Mouse (Mus musculus) liver, adult 2 months (tissue): ENCODE results near the gene Canx. TPM values are rescaled to one million over a fixed set of nuclear protein-coding genes. Genes with fewer than 3 reads are reported as not detected.
A peak's percentile ranks its signal among the peaks of the same experiment; 100 is the strongest.

Source experiments
- DNase-seq: peaks from one replicate; pipeline ENCODE4 v3.0.0-alpha.2; 2011; ENCODE audit warnings: low read depth, low spot score; ENCODE audit errors: extremely low read depth
- H3K27ac ChIP-seq: fragments of 200-500 bp; replicated peaks from 2 replicates; pipeline ENCODE4 v1.5.1; 2012; ENCODE audit warnings: low read depth, mild to moderate bottlenecking, control low read depth, inconsistent platforms, low read length; ENCODE audit not compliant: insufficient read depth
- H3K27me3 ChIP-seq: fragments of 200-500 bp; 2 replicates; pipeline ENCODE4 v1.6.1; 2012; ENCODE audit warnings: mild to moderate bottlenecking, moderate library complexity, low read length, inconsistent platforms; ENCODE audit not compliant: control insufficient read depth, insufficient read depth
- H3K36me3 ChIP-seq: fragments of 200-500 bp; 2 replicates; pipeline ENCODE4 v1.6.1; 2012; ENCODE audit warnings: low read length, inconsistent platforms; ENCODE audit not compliant: control insufficient read depth, insufficient read depth
- H3K4me1 ChIP-seq: fragments of 200-500 bp; 2 replicates; pipeline ENCODE4 v1.6.1; 2011; ENCODE audit warnings: low read length; ENCODE audit not compliant: control insufficient read depth, insufficient read depth
- H3K4me3 ChIP-seq: fragments of 200-500 bp; 2 replicates; pipeline ENCODE4 v1.5.1; 2011; ENCODE audit warnings: low read depth, mild to moderate bottlenecking, control low read depth, low read length, moderate library complexity; ENCODE audit not compliant: insufficient read depth
- H3K79me2 ChIP-seq: fragments of 200-500 bp; 2 replicates; pipeline ENCODE4 v1.6.1; 2012; ENCODE audit warnings: inconsistent platforms, mild to moderate bottlenecking, low read length, moderate library complexity; ENCODE audit not compliant: control insufficient read depth, insufficient read depth
- H3K9ac ChIP-seq: fragments of 200-500 bp; 2 replicates; pipeline ENCODE4 v1.6.1; 2012; ENCODE audit warnings: low read depth, mild to moderate bottlenecking, control low read depth, inconsistent platforms, low read length
- CTCF ChIP-seq: fragments of 200-500 bp; IDR thresholded peaks from 2 replicates; pipeline ENCODE4 v1.5.1; 2011; ENCODE audit warnings: low read depth, low read length, control low read depth
- POLR2A ChIP-seq: fragments of 200-500 bp; IDR thresholded peaks from 2 replicates; pipeline ENCODE4 v1.6.1; 2011; ENCODE audit warnings: low read length, control low read depth; ENCODE audit not compliant: insufficient read depth; ENCODE audit errors: extremely low read depth
- WGBS: fragments of 180-500 bp; shearing (Covaris S2); methylation state at CpG from one replicate; pipeline ENCODE4 v1.1.7; 2018; 5-methylcytosine and 5-hydroxymethylcytosine counted together
- polyA plus RNA-seq: library from polyadenylated mRNA; depleted of rRNA; stranded (reverse); fragments of >200 nt; gene quantifications from 2 replicates; pipeline ENCODE4 v1.2.3, GENCODE M21; 2012
- total RNA-seq: library from RNA; depleted of rRNA; stranded (reverse); fragments of >200 nt; gene quantifications from 2 replicates; pipeline ENCODE4 v1.2.3, GENCODE M21; 2014

Canx gene
- total and polyA plus RNA-seq, 2 experiments = 58.2 to 350 TPM

DNA sequence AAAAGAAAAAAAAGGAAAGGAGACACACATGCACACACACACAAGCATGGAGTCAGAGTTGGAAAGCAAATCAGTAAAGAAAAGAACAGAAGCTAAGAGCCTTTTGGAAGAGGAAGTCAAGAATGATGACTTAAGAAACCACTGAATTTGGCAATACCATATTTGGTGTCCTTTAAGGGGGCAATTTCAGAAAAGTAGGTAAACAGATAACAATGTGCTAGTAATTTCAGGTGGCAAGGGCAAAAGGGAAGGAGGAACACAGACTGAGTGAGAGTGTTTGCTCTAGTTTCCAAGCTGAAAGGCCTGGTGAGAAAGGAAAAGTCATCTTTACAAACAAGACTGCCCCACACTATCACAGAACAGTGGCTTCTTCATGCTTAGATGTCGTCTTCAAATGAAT, 39.0 kb downstream of the Canx start:
- Histone ChIP-seq H3K27ac (no peak overlapping the region), H3K4me3 (no peak overlapping the region), H3K9ac (no peak overlapping the region), H3K36me3 (peaks cover 4% of the 10 kb centered on the region; the same call in 1 of the 2 replicates), H3K27me3 (no peaks in the 10 kb centered on the region), H3K79me2 (peaks cover 45% of the 10 kb centered on the region), H3K4me1 (peaks cover 25% of the 10 kb centered on the region)
- 76% methylated on average over 1 of the region's 1 CpGs for WGBS
- no peak for DNase-seq
- TF ChIP-seq POLR2A = no peak
- no peak for TF ChIP-seq CTCF

DNA sequence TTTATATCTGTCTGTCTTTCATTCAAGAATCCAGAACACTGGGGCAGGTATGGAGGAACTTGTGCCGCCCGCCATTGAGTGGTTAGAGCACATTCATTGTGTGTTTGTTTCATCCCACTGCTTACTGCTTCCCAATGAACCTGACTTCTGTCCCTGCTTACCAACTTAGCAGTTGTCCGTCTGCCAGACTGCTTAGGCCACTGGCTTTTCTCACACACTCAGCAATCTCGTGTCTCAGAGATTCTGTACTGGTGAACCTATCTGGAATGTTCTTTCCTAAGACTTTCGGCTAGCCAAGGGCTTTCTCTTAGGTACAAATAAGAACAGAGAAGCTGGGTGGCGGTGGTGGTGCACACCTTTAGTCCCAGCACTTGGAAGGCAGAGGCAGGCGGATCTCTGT, 39.8 kb downstream of the Canx start:
- TF ChIP-seq POLR2A (no peak), CTCF (no peak)
- Histone ChIP-seq H3K36me3 (peaks cover 4% of the 10 kb centered on the region; the same call in 1 of the 2 replicates), H3K4me3 (no peak overlapping the region), H3K27me3 (no peaks in the 10 kb centered on the region), H3K79me2 (peaks cover 46% of the 10 kb centered on the region), H3K27ac (no peak overlapping the region), H3K4me1 (peaks cover 25% of the 10 kb centered on the region), H3K9ac (no peak overlapping the region)
- DNase-seq = peak; percentile 38
- WGBS = 88% methylated on average over 7 of the region's 7 CpGs

DNA sequence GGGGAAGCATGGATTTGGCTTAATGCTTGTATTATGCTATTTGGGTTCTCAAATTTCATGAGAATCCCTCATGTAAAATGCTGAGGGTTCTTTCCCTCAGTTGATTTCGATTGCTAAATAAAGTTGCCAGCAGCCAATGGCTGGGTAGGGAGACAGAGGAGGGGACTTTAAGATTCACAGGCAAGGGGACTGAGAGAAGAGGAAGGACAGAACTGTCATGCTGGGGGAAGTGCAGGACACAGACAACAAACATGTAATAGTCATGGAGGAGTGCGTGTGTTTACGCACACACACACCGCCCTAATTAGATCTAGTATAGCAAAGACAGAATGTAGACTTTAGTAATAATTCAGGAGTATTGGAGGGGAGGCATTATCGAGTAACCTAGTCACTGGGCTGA, 40.2 kb downstream of the Canx start:
- no peak overlapping the region for H3K27ac ChIP-seq
- H3K27me3 ChIP-seq = no peaks in the 10 kb centered on the region
- WGBS = 90% methylated on average over 5 of the region's 5 CpGs
- no peak for DNase-seq
- H3K9ac ChIP-seq = no peak overlapping the region
- no peak overlapping the region for H3K4me3 ChIP-seq
- H3K36me3 ChIP-seq = peaks cover 4% of the 10 kb centered on the region; the same call in 1 of the 2 replicates
- TF ChIP-seq CTCF (no peak), POLR2A (no peak)
- peaks cover 48% of the 10 kb centered on the region for H3K79me2 ChIP-seq
- peaks cover 23% of the 10 kb centered on the region for H3K4me1 ChIP-seq

DNA sequence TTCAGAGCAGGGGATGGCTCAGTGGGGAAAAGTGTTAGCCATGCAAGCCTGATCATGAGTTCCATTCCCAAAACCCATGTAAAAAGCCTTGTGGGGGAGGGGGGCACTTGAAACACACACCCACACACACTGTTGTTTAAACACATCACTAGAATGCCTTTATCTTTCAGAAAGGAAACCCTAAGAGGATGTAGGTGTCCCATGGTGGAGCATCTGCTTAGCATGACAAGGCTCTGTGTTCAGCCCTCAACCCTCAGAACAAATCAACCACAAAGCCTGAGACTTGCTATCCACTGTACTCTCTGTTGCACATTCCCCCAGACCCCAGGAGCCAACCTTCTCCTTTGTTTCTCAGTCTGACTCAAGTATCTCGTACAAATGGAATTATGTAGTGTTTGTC, 45.4 kb downstream of the Canx start:
- H3K27me3 ChIP-seq = no peaks in the 10 kb centered on the region
- no peak for DNase-seq
- WGBS = 88% methylated on average over 1 of the region's 1 CpGs

DNA sequence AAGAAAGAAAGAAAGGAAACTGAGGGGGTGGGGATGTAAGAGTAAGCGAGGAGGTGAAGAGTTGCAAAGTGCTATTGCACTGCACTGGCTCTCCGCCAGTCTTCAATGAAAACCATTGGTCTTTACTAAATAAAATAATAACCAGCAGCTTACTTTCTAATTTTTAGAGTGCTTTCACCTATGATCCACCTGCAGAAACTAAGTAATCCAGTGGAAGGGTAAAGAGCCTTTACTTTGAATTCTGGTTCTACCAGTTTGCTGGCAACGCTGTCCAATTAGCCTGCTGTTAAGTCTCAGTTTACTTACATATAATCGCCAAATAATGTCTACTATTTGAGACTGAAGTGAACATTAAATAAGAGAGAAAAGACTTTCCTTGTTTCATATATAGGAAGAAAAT, 46.5 kb downstream of the Canx start:
- no peak overlapping the region for H3K9ac ChIP-seq
- 71% methylated on average over 4 of the region's 4 CpGs for WGBS
- DNase-seq = no peak

More for the DNA sequence above, 45.4 kb downstream of the Canx start:
- H3K9ac ChIP-seq = no peak overlapping the region
- TF ChIP-seq CTCF = no peak
- H3K79me2 ChIP-seq = peaks cover 32% of the 10 kb centered on the region
- H3K4me1 ChIP-seq = peaks cover 8% of the 10 kb centered on the region
- H3K4me3 ChIP-seq = no peak overlapping the region
- H3K27ac ChIP-seq = no peak overlapping the region
- H3K36me3 ChIP-seq = no peaks in the 10 kb centered on the region; the same call in 1 of the 2 replicates

DNA sequence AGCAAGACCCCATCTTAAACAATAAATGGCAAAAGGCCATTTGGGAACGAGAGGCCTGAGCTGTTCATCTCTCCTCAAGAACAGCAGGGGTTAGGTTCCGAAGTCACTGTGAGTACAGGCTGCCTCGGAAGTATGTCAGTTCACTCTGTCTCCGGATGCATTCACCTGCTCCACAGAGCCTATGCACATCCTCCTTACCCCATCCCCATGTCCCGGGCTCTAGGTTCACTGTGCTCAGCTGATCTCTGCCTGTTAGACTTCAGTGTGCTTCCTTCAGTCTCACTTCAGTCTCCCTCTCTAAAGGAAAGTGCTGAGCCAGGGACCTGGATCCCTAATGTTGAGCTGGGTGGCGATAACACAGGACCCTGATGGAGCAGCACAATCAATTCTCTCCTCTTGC, 47.8 kb downstream of the Canx start:
- no peak overlapping the region for H3K27ac ChIP-seq
- peaks cover 8% of the 10 kb centered on the region for H3K4me1 ChIP-seq
- H3K9ac ChIP-seq = no peak overlapping the region
- DNase-seq = no peak
- 96% methylated on average over 6 of the region's 6 CpGs for WGBS
- TF ChIP-seq CTCF (no peak), POLR2A (no peak)
- peaks cover 38% of the 10 kb centered on the region for H3K79me2 ChIP-seq
- no peaks in the 10 kb centered on the region; the same call in 1 of the 2 replicates for H3K36me3 ChIP-seq
- no peak overlapping the region for H3K4me3 ChIP-seq
- no peaks in the 10 kb centered on the region for H3K27me3 ChIP-seq

More for the DNA sequence above, 46.5 kb downstream of the Canx start:
- TF ChIP-seq CTCF = no peak
- TF ChIP-seq POLR2A = no peak
- H3K4me3 ChIP-seq = no peak overlapping the region
- no peaks in the 10 kb centered on the region for H3K27me3 ChIP-seq
- H3K4me1 ChIP-seq = peaks cover 8% of the 10 kb centered on the region
- no peaks in the 10 kb centered on the region; the same call in 1 of the 2 replicates for H3K36me3 ChIP-seq
- H3K79me2 ChIP-seq = peaks cover 35% of the 10 kb centered on the region
- no peak overlapping the region for H3K27ac ChIP-seq
